Mouse (Mus musculus): ENCODE results near the gene Spo11.

Gene Spo11

DNA sequence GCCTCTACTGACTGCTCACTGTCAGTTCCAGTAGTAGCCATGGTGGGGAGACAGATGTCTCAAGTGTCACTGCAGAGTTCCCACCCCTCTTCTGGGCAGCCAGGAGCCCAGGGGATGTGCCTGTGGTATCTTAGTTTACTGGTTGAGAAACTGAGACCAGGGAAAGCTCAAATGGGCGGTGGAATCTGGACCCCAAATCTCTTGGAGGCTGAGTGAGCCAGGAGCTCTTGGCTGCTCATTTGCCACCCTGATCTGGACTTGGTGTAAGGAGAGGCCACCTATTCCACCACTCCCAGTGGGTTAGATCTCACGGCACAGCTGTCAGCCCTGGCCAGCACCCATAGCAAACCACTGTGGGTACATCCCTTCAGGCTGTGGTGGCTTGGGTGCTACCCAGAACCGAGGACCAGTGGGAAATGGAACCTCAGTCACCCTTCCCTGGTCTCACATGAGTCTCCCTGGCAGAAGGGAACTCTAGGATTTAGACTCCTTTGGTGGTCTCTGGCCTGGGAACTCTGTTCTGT lies 51.1 kb downstream of the Spo11 start:
- no peak for DNase-seq (ENCODE audit: low read depth in 2 of 2, low spot score in 2 of 2)

DNA sequence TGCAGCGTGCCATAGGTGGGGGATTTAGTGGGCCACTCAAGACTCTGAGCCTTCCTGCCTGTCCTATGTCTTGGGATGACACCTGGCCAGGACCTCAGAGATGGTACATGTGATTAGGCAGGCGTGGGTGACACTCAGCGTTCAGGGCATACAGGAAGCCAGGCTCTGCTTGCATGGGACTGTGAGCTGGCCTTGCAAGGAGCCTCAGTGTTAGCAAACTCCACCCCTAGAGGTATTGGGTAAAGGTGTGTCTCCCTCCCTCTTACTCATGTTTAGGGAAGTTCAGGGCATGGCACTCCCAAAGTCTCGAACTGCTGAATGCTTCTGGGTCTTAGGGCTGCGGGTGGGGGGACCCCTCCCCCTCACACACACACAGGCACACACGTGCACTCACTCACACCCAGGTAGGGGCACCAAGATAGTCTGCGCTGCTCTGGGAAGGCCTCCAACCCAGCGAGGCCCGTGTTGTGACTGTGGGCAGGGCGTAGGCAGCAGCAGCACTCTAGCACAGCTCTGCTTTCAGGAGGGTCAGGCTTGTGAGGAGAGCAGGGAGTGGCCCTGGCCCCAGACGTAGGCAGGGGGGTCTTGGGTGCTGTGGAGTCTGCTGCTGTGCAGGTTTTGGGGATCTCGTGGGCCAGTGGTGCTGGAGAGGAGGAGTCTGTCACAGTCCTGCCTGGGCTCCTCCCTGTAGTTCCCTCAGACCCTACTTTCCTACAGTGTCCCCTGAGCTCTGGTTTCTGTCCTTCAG lies 53.3 kb downstream of the Spo11 start:
- no peak for DNase-seq (ENCODE audit: low read depth in 2 of 2, low spot score in 2 of 2)

DNA sequence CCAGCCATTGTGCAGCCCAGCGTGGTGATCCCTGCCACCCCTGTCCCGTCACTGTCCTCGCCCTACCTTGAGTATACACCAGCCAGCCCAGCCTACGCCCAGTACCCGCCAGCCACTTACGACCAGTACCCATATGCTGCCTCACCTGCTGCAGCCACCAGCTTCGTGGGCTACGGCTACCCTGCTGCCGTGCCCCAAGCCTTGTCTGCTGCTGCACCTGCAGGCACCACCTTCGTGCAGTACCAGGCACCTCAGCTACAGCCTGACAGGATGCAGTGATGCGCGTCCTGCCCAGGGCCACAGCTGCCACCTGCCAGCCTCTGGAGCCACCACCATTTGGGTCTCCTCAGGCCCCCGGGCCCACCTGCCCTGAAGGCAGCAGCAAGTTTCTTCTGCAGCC lies 56.0 kb downstream of the Spo11 start:
- no peak for DNase-seq (ENCODE audit: low read depth in 2 of 2, low spot score in 2 of 2)

DNA sequence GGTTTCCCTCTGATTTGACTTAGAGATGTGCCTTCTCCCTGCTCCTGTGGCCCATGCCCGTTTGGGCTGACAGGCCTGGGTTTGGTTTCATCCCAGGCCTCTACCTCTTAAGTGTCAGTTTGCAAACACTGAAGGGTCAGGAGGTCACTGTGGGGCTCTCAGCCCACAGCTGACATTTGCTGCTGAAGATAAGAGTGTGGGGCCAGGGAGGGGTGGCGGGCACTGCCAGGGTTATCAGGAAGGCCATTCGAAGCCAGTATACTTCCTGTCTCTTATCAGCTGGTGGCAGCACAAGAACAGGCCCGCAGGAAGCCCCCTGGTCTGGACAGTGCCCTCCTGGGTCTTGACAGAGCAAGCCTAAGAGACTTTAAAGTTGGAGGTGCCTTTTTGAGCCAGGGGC lies 57.5 kb downstream of the Spo11 start:
- DNase-seq (ENCODE audit: low read depth in 2 of 2, low spot score in 2 of 2) = no peak

DNA sequence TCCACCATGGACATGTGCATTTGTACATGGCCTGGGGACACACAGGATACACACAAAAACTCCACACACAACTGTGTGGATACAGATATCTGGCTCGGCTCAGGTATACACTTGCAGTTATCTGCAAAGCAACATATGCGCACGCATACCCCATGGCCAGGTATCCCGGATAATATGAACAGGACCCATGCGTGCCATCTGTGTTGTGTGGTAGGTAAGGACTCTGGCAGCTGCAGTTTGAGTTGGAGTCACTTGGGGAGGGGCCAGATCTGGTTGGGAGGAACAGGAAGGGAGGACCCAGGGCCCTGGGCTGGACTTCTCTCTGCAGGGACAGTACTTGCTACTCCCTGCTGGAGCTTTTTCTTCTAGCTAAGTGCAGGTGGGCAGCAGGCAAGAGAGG lies 58.2 kb downstream of the Spo11 start:
- no peak for DNase-seq (ENCODE audit: low read depth in 2 of 2, low spot score in 2 of 2)

DNA sequence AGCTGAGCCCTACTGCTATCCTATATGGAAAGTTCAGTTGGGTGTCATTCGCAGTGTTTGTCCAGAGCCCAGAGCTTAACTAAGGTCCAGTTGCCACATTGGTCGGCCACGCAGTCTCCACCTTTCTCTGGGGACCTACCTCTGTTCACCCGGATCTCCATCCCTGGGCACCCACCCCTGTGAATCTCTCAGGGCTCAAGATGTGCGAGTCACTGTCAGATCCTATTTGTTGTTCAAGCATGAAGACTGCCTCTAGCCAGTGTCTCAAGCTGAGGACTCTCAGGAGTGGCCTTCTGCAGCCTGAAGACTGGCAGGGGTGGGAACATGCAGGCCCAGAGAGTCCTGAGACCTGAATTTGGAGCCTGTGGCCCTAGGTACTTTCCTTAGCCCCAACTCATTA lies 58.6 kb downstream of the Spo11 start:
- DNase-seq (ENCODE audit: low read depth in 2 of 2, low spot score in 2 of 2) = no peak

DNA sequence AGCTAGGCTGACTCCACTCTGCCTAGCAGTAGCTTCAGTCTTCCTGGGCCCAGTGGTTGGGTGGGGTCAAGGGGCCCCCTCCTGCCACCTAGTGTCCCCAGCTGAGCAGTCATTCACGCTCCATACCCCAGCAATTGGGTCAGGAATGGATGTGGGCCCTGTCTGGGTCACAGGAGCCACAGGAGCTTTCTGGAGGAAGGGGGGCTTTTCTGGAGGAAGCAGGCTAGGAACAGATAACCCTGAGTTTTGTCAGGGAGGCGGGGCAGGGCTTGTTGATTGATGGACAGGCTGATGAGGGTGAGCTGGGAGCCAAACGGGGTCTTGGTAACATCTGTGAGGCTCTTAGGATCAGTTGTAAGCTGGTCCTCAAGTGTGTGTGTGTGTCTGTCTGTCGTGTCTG lies 59.1 kb downstream of the Spo11 start:
- DNase-seq (ENCODE audit: low read depth in 2 of 2, low spot score in 2 of 2) = no peak

DNA sequence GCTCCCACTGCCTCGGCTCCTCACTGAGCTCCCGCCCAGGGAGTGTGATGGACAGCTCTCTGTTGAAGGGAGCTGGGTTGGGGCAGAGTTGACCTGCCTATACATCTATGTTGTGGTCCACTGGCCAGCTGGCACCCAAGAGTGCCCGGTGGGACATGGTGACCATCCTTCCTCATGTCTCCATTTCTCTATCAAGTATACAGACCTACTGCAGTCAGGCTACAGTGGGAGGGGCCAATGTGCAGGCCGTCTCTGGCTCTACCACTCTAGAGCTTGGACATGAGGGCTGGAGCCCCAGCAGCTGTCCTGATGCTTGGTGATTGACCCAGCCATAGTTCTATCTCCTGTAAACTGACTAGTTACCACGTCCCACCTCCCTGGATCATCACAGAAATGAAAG lies 59.8 kb downstream of the Spo11 start:
- no peak for DNase-seq (ENCODE audit: low read depth in 2 of 2, low spot score in 2 of 2)

DNA sequence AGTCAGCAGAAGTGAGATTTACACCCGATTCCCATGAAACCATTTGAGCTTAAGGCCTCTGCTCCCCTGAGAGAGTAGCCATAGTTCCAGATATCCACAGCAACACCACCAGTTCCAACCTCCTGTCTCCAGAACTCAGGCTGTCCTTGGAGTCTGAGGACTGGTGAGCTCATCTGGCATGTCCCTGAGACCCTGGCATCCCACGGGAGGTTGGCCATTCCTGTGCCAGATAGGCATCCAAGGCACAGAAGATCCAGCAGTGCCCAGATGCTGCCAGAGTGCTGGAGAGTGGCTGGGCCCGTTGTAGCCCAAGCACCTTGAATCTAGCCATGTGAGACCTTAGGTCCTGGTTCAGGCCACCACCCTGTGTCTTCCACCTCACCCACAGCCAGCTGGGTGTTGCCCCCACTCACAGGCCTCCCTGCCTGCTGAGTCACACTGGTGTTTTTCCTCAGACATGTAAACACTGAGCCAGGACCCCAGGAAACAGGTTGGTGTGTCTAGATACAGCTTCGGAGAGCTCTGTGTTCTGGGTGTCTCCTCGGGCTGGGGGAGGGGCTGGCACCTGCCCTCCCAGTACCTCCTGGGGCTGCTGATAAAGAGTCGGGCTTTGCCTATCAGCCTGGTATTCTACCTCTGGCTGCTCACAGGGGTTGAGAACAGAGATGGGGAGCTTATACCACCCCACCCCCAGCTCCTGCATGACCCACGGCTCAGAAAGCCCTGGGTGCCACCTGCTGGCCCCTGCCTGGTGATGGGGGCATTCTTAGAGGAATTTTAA lies 60.5 kb downstream of the Spo11 start:
- DNase-seq (ENCODE audit: low read depth in 2 of 2, low spot score in 2 of 2) = no peak

DNA sequence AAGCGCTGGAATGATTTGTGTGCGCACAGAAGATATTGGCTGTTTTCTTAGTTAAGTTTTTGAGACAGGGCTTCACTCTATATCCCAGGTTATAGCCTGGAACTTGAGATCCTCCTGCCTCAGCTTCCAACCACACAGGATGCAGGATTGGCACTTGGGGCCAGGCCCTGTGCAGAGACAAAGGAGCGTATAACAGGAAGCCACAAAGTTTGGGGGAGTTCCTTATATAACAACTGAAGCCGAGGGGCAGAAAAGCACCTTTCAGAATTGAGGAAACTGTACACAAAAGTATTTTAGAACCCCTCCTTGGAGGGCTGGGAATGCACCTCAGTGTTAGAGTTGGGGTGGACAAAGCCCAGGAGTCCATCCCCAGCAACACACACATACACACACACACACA lies 61.5 kb downstream of the Spo11 start:
- no peak for DNase-seq (ENCODE audit: low read depth in 2 of 2, low spot score in 2 of 2)

DNA sequence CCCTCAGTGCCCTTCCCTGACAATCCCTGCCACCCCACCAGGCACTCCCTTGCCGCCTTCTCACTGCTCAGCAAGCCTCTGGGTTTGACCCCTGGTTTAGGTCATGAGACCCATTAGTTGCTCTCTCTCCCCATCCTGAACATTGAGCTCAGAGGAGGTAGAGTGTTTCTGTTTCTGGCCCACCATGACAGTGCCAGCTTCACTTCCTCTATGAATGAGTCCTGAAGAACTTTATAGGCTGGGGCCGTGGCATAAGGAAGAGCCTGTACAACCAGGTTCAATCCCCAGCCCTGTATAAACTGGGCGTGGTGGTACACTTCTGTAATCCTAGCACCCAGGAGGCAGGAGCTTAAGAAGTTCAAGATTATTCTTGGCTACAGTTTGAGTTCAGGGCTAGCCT lies 63.3 kb downstream of the Spo11 start:
- DNase-seq (ENCODE audit: low read depth in 2 of 2, low spot score in 2 of 2) = no peak

DNA sequence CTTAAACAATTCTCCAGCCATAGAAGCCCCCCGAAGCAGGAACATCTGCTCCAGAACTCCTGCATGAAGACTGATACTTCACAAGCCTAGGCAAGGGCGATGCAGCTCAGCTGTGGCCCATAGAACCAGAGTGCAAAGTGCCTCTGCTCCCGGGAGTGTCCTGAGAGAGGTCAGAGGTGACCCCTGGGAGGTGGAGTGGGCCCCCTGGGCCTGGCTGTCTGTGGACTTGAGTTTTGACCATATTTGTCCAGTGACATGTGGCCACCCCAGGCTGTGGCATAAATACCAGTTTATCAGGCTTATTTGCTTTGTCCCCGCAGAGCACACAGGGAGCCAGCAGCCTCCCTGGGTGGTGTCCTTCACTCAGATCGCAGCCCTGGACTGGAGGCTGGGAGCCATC lies 63.7 kb downstream of the Spo11 start:
- DNase-seq (ENCODE audit: low read depth in 2 of 2, low spot score in 2 of 2) = no peak

DNA sequence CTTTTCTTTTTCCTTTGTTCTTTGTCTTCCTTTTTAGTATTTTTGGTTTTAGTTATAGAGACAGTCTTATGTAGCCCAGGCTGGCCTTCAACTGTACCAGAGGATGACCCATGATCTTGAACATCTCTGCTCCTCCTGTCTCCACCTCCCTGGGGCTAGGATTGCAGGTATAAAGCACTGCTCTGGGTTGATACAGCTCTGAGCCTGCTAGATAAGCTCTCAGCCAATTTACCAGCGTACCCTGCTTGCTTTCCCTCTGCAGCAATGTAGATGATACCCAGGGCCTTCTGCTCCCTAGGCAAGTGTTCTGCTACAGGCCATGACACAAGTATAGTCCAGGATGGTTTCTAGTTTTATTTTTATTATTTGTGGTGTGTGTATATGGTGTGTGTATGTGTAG lies 64.4 kb downstream of the Spo11 start:
- DNase-seq (ENCODE audit: low read depth in 2 of 2, low spot score in 2 of 2) = no peak

DNA sequence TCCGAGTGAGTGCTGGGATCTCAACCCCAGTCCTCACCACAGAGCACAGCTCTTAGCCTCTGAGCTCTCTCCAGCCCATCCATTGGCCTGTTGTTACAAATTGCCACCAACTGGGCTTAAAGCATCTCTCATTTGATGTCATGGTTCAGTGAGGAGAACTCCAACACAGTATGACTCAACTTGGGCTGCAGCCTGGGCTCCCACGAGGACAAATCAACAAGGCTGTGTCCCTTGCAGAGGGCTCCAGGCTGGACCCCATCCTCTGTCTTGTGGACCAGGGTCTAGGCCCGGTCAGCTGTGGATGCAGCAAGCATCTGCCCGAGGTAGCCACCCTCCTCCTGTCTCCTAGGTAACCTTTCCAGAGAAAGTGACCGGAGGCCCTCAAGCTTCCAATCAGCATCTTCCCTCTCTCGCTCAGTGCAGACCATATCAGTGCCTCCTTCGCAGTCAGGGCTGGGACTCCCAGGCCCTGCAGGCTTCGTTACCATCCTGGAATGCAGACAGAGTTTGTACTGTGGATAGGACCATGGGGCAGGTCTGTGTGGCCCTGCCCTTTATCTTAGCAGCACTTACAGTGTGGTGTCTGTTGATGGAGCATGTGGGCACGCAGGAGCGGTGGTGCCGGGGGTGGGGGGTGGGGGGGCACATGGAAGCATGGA lies 65.1 kb downstream of the Spo11 start:
- no peak for DNase-seq (ENCODE audit: low read depth in 2 of 2, low spot score in 2 of 2)
